Mouse (Mus musculus) spleen, adult 10 weeks (tissue): Measurements from ENCODE around the gene Ubxn1. TPM values are rescaled to one million over a fixed set of nuclear protein-coding genes. Genes with fewer than 3 reads are reported as not detected.

ENCODE experiments used
- polyA plus RNA-seq: library from polyadenylated mRNA; stranded (reverse); fragments of 350-450 nt; fragmentation: Illumina TruSeq; extraction: RNeasy Lipid Tissue Mini Kit (QIAGEN cat#74804); gene quantifications from one replicate; pipeline ENCODE4 v1.2.3, GENCODE M21; 2015; ENCODE audit warnings: low replicate concordance; ENCODE audit not compliant: insufficient read depth

The Ubxn1 gene
- polyA plus RNA-seq = 103 TPM

GRCm38 (mm10) chr19:8871267-8872186, at the start of gene Ubxn1:
TSS of gene Ubxn1 (plus strand) at chr19:8871496.

GRCm38 (mm10) chr19:8829660-8830059, 41.6 kb upstream of the Ubxn1 start, which contains the start of gene AC129217.1:
TSS of gene AC129217.1 (plus strand) at chr19:8829773.

GRCm38 (mm10) chr19:8837251-8837791, 34.0 kb upstream of the Ubxn1 start, which contains the start of gene Bscl2:
TSS of gene Bscl2 (plus strand) at chr19:8837467.

GRCm38 (mm10) chr19:8839103-8839907, 32.0 kb upstream of the Ubxn1 start, which contains the start of gene Gng3:
TSS of gene Gng3 (minus strand) at chr19:8839194.

GRCm38 (mm10) chr19:8850402-8850901, 20.8 kb upstream of the Ubxn1 start, which contains the start of gene Lrrn4cl:
TSS of gene Lrrn4cl (plus strand) at chr19:8850768.

GRCm38 (mm10) chr19:8880311-8881033, 9.2 kb downstream of the Ubxn1 start, which contains the start of gene Uqcc3:
TSS of gene Uqcc3 (minus strand) at chr19:8880923.

GRCm38 (mm10) chr19:8883616-8884015, 12.3 kb downstream of the Ubxn1 start, which contains the start of the genes Lbhd1 and Gm49403:
TSS of gene Lbhd1 (plus strand) at chr19:8883732.
TSS of gene Gm49403 (plus strand) at chr19:8883930.

GRCm38 (mm10) chr19:8888511-8889385, 17.5 kb downstream of the Ubxn1 start, which contains the start of the genes 1810009A15Rik and Gm49416:
TSS of gene 1810009A15Rik (plus strand) at chr19:8888853.
TSS of gene Gm49416 (plus strand) at chr19:8888926.

GRCm38 (mm10) chr19:8892829-8893766, 21.8 kb downstream of the Ubxn1 start, which contains the start of gene Ints5:
TSS of gene Ints5 (plus strand) at chr19:8893005.

GRCm38 (mm10) chr19:8897865-8898495, 26.7 kb downstream of the Ubxn1 start, which contains the start of gene Ganab:
TSS of gene Ganab (plus strand) at chr19:8898071.

GRCm38 (mm10) chr19:8920073-8920736, 48.9 kb downstream of the Ubxn1 start, which contains the start of gene B3gat3:
TSS of gene B3gat3 (plus strand) at chr19:8920374.

Other genes starting within 250 kb of the Ubxn1 start
- gene Chrm1, start 207.7 kb upstream of the Ubxn1 start, polyA plus RNA-seq = not detected
- 149 TPM for gene Slc3a2, start 148.1 kb upstream of the Ubxn1 start, polyA plus RNA-seq
- gene Wdr74, start 135.7 kb upstream of the Ubxn1 start, polyA plus RNA-seq = 70.3 TPM
- not detected for gene 1700092M07Rik, start 130.8 kb upstream of the Ubxn1 start, polyA plus RNA-seq
- gene Stx5a, start 130.1 kb upstream of the Ubxn1 start, polyA plus RNA-seq = 145 TPM
- 395 TPM for gene Nxf1, start 114.4 kb upstream of the Ubxn1 start, polyA plus RNA-seq
- 36.9 TPM for gene Tmem223, start 100.5 kb upstream of the Ubxn1 start, polyA plus RNA-seq
- gene Tmem179b, start 97.0 kb upstream of the Ubxn1 start, polyA plus RNA-seq = 89.0 TPM
- gene Taf6l, start 85.1 kb upstream of the Ubxn1 start, polyA plus RNA-seq = 4.8 TPM
- gene Polr2g, start 72.9 kb upstream of the Ubxn1 start, polyA plus RNA-seq = 131 TPM
- gene Zbtb3, start 68.9 kb upstream of the Ubxn1 start, polyA plus RNA-seq = 3.1 TPM
- gene Ttc9c, start 52.2 kb upstream of the Ubxn1 start, polyA plus RNA-seq = 67.2 TPM
- gene Hnrnpul2, start 51.5 kb upstream of the Ubxn1 start, polyA plus RNA-seq = 172 TPM
- not detected for gene AC129217.1, start 41.7 kb upstream of the Ubxn1 start, polyA plus RNA-seq
- gene Bscl2, start 34.0 kb upstream of the Ubxn1 start, polyA plus RNA-seq = 33.6 TPM
- gene Gng3, start 32.3 kb upstream of the Ubxn1 start, polyA plus RNA-seq = 0.14 TPM
- gene Lrrn4cl, start 20.7 kb upstream of the Ubxn1 start, polyA plus RNA-seq = 0.33 TPM
- gene Uqcc3, start 9.4 kb downstream of the Ubxn1 start, polyA plus RNA-seq = 14.9 TPM
- 85.8 TPM for gene Lbhd1, start 12.2 kb downstream of the Ubxn1 start, polyA plus RNA-seq
- not detected for gene Gm49403, start 12.4 kb downstream of the Ubxn1 start, polyA plus RNA-seq
- gene 1810009A15Rik, start 17.4 kb downstream of the Ubxn1 start, polyA plus RNA-seq = 31.6 TPM
- not detected for gene Gm49416, start 17.4 kb downstream of the Ubxn1 start, polyA plus RNA-seq
- 8.5 TPM for gene Ints5, start 21.5 kb downstream of the Ubxn1 start, polyA plus RNA-seq
- gene Ganab, start 26.6 kb downstream of the Ubxn1 start, polyA plus RNA-seq = 156 TPM
- gene B3gat3, start 48.9 kb downstream of the Ubxn1 start, polyA plus RNA-seq = 44.8 TPM
- 3.7 TPM for gene Rom1, start 57.9 kb downstream of the Ubxn1 start, polyA plus RNA-seq
- 68.8 TPM for gene Eml3, start 58.1 kb downstream of the Ubxn1 start, polyA plus RNA-seq
- gene Mta2, start 70.4 kb downstream of the Ubxn1 start, polyA plus RNA-seq = 192 TPM
- 24.7 TPM for gene Tut1, start 82.4 kb downstream of the Ubxn1 start, polyA plus RNA-seq
- gene Eef1g, start 95.5 kb downstream of the Ubxn1 start, polyA plus RNA-seq = 623 TPM
- gene Ahnak, start 117.8 kb downstream of the Ubxn1 start, polyA plus RNA-seq = 88.3 TPM
- gene Scgb1a1, start 216.5 kb downstream of the Ubxn1 start, polyA plus RNA-seq = not detected